Mouse (Mus musculus) megakaryocyte, embryonic 14.5 days (primary cell): ENCODE results near the gene Marveld3.

Experiments
- FLI1 ChIP-seq: IDR thresholded peaks from 2 replicates; pipeline ENCODE4 v1.6.1; 2012; ENCODE audit warnings: low read length, inconsistent platforms, mixed read lengths
- GATA1 ChIP-seq: IDR thresholded peaks from 3 replicates; pipeline ENCODE4 v1.6.1; 2012; ENCODE audit warnings: mixed read lengths, low read length, inconsistent platforms, borderline replicate concordance

DNA sequence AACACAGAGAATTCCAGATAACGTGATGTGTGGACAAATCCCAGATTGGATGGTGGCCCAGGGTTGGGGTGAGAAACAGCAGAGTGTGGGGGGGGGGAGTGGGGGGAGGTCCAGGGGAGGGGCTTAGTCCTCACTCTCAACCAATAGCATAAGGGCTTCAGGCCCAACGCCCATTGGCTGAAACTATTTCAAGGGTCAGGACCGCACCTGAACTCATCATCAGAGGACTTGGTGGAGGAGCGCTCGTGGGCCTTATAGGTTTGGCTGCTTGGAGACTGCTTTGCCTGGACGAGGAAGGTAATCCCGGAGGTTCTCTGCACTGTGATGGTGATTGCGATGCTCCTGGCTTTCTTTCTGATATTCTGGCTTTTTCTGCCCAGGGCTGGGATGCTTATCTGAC is 28.2 kb upstream of the Marveld3 start, which contains the start of gene Tat:
- no peak for TF ChIP-seq GATA1
- TF ChIP-seq FLI1, result no peak
